Mouse (Mus musculus) frontal cortex, postnatal 25 days (tissue): Measurements from ENCODE around the gene Dhrs4.
A peak's percentile ranks its signal among the peaks of the same experiment; 100 is the strongest.

Experiments used
- DNase-seq, 2 experiments: peaks; one replicate each; pipeline ENCODE4 v3.0.0; 2022; ENCODE audit warnings: low spot score in 2 of 2

Gene Dhrs4

DNA sequence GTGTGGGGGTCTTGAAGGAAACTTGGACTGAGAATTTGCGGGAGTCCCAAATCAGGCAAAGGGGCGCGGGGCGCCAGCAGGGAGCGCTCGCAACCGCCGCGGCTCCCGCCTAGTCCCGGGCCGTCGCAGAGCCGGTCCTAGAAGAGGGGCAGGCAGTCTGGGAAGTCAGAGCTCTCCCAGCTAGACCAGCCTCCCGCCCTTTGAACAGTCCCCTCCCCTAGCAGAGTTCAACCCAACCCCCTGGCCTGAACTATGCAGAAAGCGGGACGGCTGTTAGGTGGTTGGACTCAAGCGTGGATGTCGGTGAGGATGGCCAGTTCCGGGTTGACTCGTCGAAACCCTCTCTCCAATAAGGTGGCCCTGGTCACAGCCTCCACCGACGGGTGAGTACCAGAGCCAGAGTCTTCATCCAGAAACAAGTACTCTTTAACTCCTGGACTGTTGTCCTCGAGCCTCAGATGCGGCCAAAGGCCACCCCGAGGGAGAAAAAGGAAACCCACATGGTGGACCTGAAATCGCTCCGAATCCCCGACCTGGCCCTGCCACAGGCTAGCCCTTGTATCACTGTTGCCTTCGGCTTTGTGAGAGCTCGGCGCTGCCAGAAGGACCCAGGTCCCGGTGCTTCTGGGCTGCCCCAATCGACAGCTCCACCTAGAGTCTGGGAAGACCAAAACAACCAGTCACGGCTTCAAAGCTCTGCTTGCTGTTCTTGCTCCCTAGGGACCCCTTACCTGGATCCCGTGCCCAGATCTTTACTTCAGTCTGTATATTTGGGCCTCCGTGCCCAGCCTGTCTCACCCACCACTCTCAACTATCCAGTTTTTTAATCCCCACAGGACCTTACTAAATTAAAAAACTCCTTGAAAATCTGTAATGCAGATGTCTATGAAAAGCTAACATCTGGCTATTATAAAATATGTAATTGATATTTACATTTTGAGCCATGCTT is at the start of gene Dhrs4:
Gene Dhrs4 (plus strand): TSS at position 108 of the 949 bp plus-strand sequence.
- peak; percentile 51 to 62 for DNase-seq

- DNase-seq: no peak
Measured at GRCm38 (mm10) chr14:55430255-55430654, 48.3 kb upstream of the Dhrs4 start.

DNA sequence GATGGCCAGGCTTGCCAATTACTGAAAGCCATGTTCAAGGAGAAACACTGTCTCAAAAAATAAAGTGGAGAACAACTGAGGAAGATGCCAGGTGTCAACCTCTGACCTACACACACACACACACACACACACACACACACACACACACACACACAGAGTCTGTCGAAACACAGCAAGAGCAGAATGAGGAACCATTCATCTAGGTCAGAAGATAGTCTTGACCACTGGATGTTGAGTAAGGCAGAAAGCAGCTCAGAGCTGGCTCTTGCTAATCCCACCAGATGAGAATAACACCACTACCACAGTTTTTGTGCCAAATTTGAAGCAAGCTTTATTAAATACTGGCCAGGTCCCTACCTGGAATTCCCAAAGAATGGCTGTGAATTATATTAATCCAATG is 45.5 kb upstream of the Dhrs4 start:
- no peak for DNase-seq

DNA sequence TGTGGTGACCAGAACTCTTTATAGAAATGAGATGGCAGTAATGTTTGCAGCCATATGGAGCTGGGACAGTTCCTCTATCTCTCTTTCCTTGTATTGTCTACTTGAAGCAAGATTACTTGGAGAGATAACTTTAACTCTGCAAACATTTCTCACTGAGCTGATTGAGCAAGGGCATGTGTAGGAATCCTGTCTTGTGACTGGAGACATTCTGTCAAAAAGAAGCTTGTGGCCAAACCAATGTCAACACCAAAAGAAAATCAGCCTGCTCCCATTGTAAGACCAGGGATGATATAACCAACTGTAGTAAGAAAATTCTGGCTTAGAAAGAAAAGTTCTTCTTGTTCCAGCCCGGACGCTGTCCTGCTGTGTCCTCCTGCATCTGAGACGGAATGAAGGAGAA is 43.7 kb upstream of the Dhrs4 start:
- no peak for DNase-seq

DNA sequence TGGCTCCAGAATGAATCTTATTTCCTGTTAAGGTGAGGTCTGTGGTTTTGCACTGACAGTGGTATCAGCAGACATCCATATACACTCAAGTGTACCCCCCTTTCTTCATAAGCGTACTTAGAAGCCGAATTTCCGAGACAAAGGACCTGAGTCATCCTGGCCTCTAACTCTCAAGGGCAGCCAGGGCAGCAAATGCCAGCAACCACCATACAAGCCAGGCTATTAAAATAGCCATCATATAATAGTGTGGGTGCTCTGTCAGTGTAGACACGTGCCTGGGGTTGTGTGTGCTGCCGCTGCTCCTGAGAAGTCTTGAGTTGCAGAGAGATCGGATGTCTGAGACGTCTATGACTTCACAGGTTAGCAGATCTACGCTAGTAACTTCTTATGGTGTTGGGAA is 41.4 kb upstream of the Dhrs4 start:
- no peak for DNase-seq

DNA sequence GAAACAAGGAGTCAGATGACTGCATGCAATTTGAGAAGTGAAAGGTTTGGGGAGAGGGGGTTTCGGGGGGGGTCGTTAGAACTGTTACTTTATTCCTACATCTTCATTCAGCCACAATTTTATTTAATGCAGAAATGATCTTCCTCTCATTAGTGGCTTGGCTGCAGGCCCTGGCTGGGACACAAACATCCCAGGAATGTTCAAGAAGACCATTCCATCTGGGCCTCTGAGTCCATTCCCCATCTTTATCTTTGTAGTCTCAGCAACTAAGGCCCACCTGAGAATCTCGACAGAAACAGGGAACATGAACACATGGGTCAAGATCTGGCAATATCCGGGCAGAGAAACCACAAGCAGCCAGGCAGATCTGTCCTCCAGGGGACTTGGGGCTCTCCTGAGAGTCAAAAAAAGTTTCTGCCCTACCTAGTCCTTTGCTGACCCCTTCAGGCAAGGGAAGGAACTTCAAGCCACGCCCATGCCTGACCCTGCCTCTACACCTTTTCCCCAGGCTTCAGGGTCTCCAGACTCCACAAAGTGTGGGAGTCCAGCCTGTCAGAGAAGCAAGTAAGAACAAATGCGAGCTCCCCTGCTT is 40.3 kb upstream of the Dhrs4 start:
- peak; percentile 31 to 44 for DNase-seq

DNA sequence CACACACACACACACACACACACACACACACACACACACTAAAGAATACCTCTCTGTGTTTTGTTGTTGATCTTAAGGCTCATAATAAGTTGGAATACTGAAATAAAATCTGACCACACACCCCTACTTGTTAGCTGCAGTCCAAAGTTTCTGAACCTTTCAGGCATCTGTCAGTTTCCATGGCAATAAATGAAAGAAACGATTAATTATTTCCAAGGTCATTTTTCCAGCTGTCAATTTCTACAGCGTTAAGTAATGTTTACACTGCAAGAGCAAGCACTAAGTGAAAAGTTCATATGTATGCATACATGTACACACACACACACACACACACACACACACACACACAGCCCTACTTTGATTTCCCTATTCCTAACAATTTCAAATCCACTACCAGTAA is 20.9 kb upstream of the Dhrs4 start:
- DNase-seq: no peak

DNA sequence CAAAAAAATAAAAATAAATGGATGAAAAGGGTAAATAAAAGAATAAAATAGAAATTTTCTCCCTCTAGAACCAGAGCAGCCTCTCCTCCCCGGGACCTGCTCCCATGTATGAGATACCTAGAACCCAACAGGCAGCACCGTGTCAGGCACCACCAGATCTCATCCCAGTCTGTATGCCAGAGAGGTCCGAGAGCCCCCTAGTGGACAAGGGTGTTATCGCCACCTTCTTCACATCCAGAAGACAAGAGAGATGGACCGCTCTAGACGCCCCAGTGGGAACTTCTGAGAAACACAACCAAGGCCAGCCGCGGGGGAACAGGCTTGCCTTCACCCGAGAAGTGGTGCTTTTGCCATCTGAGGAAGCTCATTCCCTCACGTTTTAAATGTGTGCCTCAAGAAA is 20.3 kb upstream of the Dhrs4 start:
- peak; percentile 48 to 58 for DNase-seq

GRCm38 (mm10) chr14:55458761-55459160 is 19.8 kb upstream of the Dhrs4 start:
- DNase-seq: no peak

GRCm38 (mm10) chr14:55459796-55460195 is 18.8 kb upstream of the Dhrs4 start:
- no peak for DNase-seq

DNA sequence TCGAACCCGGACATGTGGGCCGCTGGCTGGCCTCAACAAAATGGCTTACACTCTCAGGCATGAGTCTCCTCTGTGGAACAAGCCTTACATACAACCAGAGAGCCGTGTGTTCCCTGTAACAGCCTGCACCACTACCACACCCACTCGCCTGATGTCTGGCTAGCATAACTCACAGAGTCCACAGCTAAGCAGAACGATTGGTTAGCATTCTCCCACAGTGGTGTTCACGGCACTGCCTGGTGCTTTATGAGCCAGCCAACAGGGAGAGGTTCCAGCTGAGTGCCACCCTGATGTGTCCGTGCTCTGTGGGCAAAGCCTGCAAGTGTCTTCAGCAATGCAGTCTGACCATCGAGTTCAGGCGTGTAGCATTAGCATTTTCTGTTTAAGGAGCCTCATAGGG is 18.3 kb upstream of the Dhrs4 start:
- peak; percentile 7 to 11 for DNase-seq

DNA sequence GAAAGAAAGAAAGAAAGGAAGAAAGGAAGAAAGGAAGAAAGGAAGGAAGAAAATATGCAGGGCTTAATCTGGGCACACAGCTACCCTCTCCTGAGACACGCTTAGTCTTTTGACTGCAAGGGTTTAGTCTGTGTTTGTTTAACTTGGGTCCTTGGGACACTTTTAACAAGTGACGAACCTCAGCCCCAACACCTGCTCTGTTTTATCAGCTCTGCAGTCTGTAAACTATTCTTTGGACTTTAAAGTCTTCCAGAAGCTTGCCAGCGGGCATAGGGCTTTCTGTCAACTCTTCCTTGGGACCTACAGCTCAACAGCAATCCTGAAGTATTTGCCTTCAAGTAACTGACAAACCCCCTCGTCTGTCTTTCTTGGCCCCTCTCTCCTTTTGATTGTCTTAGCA is 16.8 kb upstream of the Dhrs4 start:
- DNase-seq: no peak

DNA sequence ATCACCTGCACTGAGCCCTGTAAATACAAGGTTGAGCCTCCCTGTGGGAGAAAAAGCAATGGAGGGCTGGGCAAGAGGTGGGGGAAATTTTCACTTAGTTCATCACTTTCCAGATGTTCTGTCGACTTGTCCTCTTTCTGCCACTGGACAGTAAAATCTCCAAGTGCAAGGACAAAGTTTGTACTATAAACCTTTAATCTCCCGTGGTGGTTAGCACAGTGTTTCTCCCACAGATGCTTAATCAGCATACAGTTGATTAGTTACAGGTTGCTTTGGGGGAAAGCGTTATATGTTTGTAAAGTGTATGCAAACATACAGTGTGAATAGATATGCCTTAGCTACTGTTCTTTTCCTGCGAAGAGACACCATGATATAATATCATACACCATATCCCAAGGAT is 12.1 kb upstream of the Dhrs4 start:
- DNase-seq: no peak

- no peak for DNase-seq
Measured at GRCm38 (mm10) chr14:55467108-55467507, 11.4 kb upstream of the Dhrs4 start.

GRCm38 (mm10) chr14:55468301-55468741 is 10.2 kb upstream of the Dhrs4 start:
- no peak for DNase-seq

DNA sequence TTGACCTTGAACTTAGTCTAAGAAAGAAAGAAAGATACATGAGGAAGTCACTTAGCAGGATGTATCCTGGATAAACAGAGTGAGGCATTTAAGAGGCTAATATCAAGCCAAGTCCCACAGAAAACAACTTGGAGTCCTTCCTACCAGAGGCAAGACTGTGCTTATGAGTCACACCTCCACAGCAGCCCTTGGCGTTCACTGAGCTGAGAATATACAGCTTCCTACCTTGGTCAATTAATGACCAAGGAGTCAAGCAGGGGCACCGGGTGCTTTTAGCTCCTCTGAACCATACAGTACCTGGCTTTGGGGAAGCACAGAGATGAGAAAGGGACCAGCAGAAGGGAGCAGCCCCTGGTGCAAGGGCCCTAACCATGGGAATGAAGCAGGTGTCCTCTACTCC is 9.5 kb upstream of the Dhrs4 start:
- DNase-seq: no peak

DNA sequence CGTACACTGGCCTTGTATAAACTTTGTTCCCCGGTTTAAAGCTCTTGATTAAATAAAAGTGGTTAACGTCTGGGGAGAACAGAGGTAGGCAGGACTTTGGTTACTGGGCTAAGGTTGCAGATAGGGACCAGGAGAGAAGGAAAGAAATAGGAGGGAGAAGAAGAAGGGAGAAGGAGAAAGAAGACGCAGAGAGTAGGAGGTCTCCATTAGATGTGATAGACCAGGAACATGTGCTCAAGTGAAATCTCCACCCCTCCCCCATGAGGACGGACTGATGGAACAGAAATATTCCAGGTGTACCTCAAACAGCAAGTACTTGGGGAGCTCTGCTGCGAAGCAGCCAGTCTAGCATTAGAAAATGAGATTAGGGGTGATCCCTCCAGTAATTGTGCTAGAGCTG is 8.7 kb upstream of the Dhrs4 start:
- DNase-seq: no peak

GRCm38 (mm10) chr14:55470806-55471205 is 7.8 kb upstream of the Dhrs4 start:
- no peak for DNase-seq

DNA sequence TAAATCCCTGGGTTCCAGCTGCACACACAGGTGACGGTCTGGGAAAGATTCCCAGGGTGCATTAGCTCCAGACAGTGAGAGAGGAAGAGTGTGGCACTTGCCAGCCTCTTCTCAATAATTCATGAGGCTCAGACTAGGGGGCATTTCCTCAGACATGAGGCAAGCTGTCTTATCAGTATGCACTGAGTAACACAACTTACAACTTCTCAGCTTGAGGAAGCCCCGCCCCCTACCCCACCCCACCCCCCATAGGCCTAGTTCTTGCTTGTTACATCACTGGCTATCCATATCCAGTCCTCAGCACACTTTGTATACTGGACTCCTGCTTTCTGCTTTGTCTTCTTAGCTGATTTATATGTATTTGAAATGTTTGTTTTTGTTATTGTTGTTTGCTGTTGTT is 2.9 kb upstream of the Dhrs4 start:
- DNase-seq: no peak

DNA sequence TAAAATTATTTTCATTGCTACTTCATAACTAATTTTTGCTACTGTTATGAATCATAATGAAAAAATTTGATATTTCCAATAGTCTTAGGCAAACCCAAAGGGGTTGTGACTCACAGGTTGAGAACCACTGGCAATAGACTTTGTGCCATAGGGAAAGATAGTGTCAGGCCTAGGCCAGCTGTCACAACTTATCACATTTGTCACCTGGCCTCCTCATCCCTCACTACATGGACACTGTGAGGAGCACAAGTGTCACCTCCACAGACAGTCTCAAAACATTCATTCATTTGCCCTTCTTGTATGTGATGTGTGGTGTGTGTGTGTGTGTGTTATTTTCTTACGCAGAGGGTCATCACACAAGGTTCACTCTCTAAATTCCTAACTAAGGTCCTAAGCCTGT is 1.1 kb upstream of the Dhrs4 start:
- DNase-seq: no peak

- no peak for DNase-seq
Measured at GRCm38 (mm10) chr14:55477829-55478228, 729 bp upstream of the Dhrs4 start.

GRCm38 (mm10) chr14:55479629-55480028 is 1.1 kb downstream of the Dhrs4 start:
- no peak for DNase-seq

DNA sequence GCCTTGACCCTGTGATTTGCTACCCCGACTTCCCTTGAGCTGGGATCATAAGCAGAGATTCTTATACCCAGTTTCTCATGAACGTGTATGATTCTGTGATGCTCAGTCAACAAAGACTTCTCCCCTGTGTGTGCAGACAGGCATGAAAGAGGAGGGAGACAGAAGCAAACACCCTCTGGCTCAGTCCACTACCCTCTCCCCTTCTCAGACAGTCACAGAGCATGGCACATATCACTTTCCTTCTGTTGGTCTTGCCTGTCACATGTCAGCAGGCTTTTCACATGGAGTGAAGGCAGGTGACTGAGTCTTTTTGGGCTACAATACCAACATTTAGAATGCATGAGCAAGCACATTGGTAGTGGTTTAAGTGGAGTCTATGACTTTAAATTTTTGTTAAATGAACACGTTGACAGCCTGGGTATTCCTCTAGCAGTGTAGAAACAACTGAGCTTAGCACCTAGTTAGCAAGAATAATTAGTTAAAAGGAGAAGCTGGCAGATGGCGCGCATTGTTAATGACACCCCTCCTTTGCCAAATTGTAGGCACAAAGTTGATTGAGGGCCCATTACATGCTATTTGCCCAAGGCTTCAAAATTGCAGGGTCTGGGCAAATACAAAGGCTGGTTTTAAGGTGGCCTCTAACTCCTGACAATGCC is 6.0 kb downstream of the Dhrs4 start:
- DNase-seq: no peak
